Mouse (Mus musculus) kidney, adult 11 months (tissue): ENCODE measurements around the gene Arntl.

ENCODE experiments used
- DNase-seq: peaks from one replicate; pipeline ENCODE4 v3.0.0; 2022

The Arntl gene

GRCm38 (mm10) chr7:113206644-113207470 is at the start of gene Arntl:
Gene Arntl (plus strand): TSS chr7:113207465.
- peak; percentile 99 for DNase-seq

- DNase-seq = no peak
Measured at GRCm38 (mm10) chr7:113161077-113161698, 46.1 kb upstream of the Arntl start.

GRCm38 (mm10) chr7:113164719-113165118 is 42.5 kb upstream of the Arntl start:
- DNase-seq = peak; percentile 31

GRCm38 (mm10) chr7:113167092-113167491 is 40.2 kb upstream of the Arntl start:
- DNase-seq = peak; percentile 30

- DNase-seq = no peak
Measured at GRCm38 (mm10) chr7:113168609-113169008, 38.7 kb upstream of the Arntl start.

- no peak for DNase-seq
Measured at GRCm38 (mm10) chr7:113172425-113172824, 34.8 kb upstream of the Arntl start.

- no peak for DNase-seq
Measured at GRCm38 (mm10) chr7:113175481-113175880, 31.8 kb upstream of the Arntl start.

- no peak for DNase-seq
Measured at GRCm38 (mm10) chr7:113178073-113178472, 29.2 kb upstream of the Arntl start.

GRCm38 (mm10) chr7:113183787-113184186 is 23.5 kb upstream of the Arntl start:
- DNase-seq = no peak

GRCm38 (mm10) chr7:113185056-113185455 is 22.2 kb upstream of the Arntl start:
- DNase-seq = no peak

GRCm38 (mm10) chr7:113186041-113186800 is 21.0 kb upstream of the Arntl start:
- peak; percentile 49 for DNase-seq

- no peak for DNase-seq
Measured at GRCm38 (mm10) chr7:113188091-113188490, 19.2 kb upstream of the Arntl start.

GRCm38 (mm10) chr7:113188566-113188965 is 18.7 kb upstream of the Arntl start:
- no peak for DNase-seq

GRCm38 (mm10) chr7:113191787-113192186 is 15.5 kb upstream of the Arntl start:
- DNase-seq = no peak

GRCm38 (mm10) chr7:113192714-113193365 is 14.4 kb upstream of the Arntl start:
- DNase-seq = peak; percentile 15

GRCm38 (mm10) chr7:113193872-113194271 is 13.4 kb upstream of the Arntl start:
- DNase-seq = no peak

GRCm38 (mm10) chr7:113195271-113195670 is 12.0 kb upstream of the Arntl start:
- DNase-seq = no peak

GRCm38 (mm10) chr7:113196171-113196570 is 11.1 kb upstream of the Arntl start:
- DNase-seq = no peak

- DNase-seq = peak; percentile 14
Measured at GRCm38 (mm10) chr7:113197161-113197775, 10.0 kb upstream of the Arntl start.

- peak; percentile 57 for DNase-seq
Measured at GRCm38 (mm10) chr7:113201584-113201983, 5.7 kb upstream of the Arntl start.

- DNase-seq = no peak
Measured at GRCm38 (mm10) chr7:113207471-113208387, 464 bp downstream of the Arntl start.
